Mouse (Mus musculus) adrenal gland, adult 8-10 months (tissue): ENCODE measurements around the gene Tssk1. TPM values are rescaled to one million over a fixed set of nuclear protein-coding genes. Genes with fewer than 3 reads are reported as not detected.

Experiments used
- DNase-seq: peaks from one replicate; pipeline ENCODE4 v3.0.0; 2022
- total RNA-seq, 4 experiments: library from RNA; stranded (reverse); gene quantifications; 2 replicates each; pipeline ENCODE4 v1.2.4; 2022

Gene Tssk1
- under 1 TPM in 3 of 4 experiments, not detected in 1; 0.08 to 0.17 (median 0.12) TPM for total RNA-seq

DNA sequence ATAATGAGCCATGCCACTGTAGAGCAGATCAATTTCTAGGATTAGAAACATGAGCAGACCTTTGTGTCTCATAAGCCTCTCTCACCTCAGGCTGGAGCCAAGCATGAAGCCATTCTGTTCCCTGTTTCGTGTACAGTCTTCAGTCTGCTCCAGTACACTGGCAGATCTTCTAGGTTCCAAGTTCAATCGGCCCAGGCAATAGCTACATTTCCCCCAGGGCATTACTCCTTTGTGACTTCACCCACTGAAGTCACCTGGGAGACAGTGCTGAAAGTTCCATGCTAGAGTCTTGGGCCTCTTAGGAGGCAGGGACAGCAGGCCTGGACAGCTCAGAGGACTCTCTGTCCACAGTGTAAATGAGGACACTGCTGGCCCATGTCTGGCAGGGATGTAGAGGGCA, at the start of gene Tssk1:
TSS of gene Tssk1 (plus strand) at position 301 of the 400 bp plus-strand sequence.
- DNase-seq: no peak

DNA sequence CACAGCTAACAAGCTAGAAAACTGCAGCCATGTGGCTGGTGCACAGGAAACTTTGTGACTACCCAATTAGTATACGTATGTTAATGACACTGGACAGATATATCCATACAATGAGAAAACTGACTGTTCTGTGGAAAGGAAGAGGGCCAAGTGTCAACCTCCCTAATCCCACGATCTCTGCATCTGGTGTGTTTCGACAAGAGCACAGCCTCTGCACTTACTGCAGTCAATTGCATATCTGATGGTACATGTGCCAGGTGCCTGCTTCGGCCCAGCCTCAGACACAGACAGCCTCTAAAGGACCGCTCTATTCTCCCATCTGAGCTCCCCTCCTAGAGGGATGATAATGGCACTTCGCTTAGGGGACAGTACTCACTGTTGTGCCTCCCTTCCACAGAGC, 45.6 kb upstream of the Tssk1 start:
- DNase-seq: no peak

DNA sequence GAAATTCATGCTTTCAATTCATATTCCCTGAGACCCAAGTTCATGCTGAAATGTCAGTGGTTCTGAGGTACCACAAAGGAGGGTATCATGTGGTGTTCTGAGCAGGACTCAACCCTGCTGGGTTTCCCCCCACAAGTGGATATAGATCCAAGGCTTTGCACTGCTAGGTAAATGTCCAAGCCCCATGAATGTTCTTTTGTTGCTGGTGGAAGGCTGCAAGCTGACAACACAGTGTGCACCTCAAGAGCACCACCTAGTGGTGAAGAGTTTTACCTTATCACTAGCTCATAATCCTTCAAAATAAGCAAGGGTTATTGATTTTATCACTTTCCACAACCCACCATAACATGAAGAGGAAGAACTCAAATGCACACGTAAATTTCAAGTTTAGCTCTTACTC, 45.1 kb upstream of the Tssk1 start:
- DNase-seq: no peak

DNA sequence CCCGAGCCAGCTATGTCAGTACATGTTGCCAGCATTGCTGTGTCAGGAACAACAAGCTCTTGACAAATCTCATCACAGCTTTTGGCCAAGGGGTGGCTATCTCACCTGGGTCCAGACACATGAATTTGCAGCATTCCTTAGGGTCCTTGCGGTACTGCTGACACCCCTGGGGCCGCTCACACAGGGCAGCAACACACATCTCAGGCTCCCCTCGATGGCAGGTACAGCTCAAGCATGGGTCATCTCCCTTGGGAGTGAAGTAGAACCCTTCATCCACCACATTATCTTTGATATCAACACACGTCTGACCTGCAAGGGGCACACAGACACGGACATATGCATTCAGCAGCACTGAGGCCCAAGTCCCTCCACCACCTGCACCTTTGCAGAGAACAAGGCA, 44.5 kb upstream of the Tssk1 start:
- DNase-seq: no peak

DNA sequence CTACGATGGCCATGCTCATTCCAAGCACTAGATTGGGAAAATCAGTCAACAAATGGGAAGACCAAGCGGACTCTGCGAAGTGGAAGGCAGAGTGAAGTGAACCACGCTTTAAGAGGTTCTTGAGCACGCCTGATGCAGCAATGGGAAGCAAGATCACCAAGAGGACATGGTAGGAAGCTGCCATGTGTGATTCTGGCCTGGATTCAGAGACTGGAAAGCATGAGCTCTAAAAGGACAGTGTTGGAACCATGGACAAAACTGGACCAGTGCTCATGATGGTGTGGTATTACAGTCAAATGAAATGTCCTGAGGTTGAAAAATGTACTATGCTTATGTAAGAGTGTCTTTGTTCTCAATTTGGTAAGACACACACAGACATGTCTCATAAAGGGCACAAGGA, 42.7 kb upstream of the Tssk1 start:
- no peak for DNase-seq

DNA sequence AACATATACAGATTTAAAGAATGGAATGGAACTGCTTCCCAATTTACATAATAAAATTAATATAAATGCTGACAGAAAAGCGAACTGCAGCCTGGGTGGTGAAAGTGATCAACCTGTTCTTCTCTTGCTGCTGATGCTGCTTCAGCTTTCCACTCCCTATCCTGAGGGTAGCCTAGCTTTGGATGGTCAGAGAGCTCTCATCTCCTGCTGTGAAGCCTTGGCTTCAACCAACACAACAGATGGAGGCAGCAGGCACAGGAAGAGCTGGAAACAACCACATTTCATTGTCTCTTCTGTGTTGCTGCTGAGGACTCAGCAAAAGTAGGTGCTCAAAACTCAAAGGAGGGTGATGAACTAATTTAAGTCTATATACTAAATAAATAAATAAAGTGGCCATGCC, 42.2 kb upstream of the Tssk1 start:
- no peak for DNase-seq

DNA sequence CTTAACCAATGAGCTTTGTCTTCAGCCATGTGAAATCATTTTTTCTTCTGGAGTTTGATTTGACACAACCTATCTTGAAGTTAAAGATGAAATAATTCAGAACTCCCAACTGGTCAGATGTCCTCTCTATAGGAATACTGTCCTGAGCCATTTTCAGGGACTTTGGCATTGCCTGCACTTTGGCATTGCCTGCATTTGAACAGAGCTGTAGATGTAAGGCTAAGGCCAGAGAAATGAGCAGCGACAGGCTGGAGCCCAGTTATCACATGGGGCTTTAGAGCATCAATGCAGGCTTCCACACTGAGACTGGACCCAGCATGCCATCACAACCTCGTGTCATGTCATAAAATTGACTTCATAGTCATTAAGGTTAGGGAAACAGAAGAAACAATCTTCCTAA, 40.8 kb upstream of the Tssk1 start:
- DNase-seq: no peak

DNA sequence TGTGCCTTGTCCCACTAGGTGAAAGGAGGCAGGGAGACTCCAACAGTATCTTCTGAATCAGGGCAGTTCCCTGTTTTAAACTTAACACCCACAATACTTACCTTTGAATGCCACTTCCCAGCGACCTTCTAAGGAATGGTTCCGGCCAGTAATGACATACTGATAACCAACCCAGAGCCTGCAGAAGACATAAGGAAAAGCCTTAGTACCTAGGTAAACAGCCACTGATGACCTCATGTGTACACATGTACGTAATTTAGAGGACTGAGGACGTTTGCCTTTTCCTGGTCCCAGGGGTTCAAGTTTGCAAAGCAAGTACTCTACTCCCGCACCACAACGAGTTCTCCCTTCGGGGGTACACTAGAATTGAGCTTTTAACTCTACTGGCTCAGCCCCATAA, 36.9 kb upstream of the Tssk1 start:
- DNase-seq: no peak

DNA sequence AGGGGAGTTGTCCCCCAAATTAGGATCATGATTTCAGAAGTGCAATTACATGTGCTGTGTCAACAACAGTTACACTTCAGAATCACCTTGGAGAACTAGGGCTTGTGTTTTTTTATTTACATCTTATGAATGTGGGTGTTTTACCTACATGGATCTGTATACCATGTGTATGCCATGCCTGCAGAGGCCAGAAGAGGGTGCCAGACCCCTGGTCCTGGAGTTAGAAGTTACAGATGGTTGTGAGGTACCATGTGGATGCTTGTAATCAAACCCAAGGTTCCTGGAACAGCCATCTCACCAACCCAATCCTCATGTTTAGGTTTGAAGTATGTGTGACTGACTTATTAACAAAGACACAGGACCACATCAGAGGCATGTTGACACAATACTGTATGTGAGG, 35.4 kb upstream of the Tssk1 start:
- no peak for DNase-seq

DNA sequence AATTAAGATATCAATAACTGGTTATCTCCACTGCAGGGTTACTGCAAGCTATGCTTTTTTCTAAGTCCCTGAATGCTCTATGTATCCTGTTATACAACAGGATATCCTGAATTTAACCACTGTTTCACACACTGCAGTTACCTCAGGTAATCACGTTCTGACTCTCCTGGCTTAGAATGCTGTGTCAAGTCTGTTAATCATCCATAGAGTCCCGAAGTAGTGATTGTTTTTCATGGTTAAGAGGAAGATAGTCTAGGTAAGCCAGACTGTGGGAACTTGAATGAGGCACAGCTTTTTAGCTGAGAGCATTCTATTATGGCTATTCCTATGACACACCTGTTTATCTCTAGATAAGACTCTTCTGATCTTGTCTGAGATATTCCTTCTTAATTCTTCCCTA, 28.7 kb upstream of the Tssk1 start:
- no peak for DNase-seq

DNA sequence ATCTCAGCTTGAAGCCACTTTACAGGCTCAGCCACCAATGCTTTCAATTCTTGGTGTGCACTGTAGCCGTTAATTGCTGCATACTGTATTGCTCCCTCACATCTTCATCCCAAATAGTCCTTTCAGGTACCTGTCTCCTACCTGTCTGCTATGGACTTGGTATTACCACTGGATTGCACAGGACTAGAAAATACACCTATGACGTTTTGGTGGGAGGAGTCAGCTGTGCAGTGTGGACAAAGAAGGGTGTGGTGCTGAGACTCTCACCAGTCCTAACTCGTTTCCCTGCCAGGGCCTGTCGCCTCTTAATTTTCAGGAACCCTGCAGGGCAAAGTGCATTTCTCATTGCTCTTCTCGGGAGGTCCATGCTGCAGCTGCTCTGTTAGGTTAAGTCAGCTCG, 28.3 kb upstream of the Tssk1 start:
- DNase-seq: no peak

DNA sequence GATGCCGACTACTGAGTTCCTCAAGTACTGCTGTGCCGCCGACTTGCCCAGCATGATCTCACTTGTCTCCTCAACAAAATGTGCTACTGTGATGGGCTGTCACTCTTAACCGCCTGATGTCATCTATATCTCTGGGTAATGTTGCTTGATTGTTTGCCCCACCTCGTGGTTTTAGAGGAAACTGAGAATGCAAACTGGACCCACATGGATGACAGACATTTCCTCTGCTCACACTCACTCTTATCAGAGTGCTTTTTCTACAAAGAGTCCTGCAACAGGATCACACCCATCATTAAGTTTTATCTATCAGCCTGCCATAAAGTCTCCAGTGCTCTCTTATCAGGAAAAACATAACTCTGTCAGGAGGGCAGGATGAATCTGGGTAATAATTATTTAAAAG, 22.8 kb upstream of the Tssk1 start:
- no peak for DNase-seq

DNA sequence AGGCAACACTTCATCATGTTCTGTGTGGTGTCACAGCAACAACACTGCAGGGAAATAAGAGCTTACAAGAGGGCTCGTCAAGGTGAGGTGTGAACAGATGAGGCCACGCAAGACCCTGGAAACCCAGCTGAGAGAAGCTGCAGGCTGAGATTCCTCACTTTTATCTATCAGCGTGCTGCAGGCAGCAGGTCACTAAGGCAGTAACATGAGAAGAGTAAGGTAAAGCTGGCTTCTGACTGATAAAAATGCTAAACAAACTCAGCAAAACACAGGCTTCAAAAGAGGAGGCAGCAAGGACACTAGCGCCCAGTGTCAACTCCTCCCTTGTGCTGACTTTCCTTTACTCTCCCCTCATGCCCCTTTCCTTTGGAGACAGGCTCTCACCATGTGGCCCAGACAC, 21.0 kb upstream of the Tssk1 start:
- DNase-seq: no peak

DNA sequence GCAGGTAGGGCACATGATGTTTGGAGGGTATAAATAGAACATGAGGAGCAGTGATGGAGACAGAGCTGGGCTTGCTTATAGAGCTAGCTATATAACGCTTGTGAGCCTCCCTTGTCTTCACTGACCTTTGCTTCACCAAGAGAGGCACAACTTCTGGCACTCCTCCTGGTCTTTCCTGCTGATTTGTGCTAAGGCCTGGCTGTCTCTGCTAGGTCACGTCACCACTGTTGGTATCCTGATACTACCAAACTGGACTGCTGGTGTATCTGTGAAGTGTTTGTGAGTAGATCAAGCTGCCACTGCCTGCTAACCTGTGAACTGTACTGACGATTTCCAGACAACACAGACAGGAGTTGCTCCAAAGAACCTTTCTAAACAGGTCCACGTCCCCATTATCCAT, 18.8 kb upstream of the Tssk1 start:
- no peak for DNase-seq

DNA sequence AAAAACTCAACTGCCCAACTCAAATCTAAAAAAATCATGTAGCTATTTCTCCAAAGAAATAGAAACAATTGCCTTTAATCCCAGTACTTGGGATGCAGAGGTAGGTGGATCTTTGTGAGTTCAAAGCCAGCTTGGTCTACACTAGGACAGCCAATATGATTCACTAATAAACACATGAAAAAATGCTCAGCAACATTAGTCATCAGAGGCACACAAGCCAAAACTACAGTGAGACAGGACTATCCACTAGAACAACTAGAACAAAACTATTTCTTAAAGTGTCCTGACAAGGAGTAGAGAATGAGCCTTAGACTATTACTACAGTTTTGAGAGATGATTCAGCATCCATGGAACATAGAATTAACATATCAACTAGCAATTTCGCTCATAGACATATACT, 17.9 kb upstream of the Tssk1 start:
- no peak for DNase-seq

DNA sequence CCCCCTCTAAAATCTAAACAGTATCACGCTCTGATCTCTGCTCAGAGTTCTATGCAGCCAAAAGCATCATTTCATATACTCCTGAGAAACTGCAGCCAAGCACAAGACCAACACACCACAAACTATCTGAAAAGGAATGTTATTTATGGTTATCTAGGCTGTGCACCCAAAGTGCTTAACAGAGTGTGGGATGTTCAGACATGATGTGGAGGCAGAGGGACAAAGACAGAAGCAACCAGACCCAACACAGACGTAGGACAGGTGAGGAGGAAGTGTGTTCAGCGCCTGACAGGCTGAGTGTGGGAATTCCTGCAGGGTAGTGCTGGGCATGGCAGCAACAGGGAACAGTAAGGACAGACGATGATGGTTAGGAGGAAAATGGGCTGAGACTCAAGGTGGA, 14.5 kb upstream of the Tssk1 start:
- DNase-seq: no peak

DNA sequence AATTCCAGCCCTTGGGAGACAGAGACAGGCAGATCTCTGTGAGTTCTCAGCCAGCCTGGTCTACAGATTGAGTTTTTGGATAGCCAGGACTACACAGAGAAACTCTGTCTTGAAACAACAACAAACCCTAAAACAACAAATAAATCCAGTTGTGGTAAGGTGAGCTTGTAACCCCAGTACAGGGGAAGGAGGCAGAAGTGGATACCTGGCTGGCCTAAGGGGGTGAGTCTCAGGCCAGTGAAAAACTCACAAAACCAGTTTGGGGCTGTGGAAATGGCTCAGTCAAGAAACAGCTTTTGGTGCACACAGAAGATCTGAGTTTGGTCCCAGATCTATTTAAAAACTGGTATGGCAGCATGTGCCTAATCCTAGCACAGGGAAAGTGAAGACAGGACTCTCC, 11.8 kb upstream of the Tssk1 start:
- DNase-seq: no peak

DNA sequence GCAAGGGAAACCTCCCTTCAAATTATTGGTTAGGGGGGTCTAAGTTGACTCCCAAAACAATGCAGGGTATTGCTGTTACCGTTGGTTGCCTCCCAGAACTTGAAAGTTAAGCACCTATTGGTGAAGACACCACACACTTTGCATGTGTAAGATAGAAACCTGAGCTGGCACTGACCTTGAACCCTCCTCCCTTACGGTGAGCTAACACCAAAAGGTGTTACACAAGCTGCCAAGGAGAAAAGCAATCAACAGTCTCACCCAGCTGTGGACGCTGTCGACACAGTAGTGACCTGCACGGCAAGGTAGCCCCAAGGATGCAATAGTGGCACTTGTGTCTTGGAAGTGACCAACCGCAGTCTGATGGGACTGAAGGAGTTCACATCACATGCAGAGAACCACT, 9.9 kb upstream of the Tssk1 start:
- DNase-seq: no peak

DNA sequence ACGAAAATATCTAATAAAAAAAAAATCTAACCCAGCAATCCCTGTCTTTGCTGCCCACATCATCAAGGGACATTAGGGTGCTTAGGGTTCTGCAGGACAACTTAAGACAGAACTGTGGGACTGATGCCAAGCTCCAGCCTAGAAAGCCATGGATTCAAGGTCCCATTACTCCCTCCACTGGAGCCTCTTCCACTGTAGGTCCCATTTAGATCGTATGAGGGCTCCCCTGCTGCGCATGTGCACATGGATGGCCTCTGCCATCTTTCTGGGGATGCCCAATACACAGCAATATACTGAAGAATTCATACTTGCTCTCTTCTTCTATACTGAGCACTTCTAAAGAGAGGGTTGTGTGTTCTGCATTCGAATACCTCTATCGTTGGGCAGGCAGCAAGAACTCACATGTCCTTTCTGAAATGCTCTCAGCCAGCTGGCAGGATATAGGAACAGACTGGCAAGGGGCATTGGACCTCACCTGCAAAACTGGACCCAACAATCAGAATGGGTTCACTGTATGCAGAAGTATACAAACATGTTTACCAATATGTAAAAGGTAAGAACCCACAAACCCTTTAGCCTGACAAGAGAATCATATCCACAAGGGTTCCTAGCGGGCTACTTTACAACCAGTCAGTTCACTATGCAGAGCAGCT, 4.2 kb upstream of the Tssk1 start:
- no peak for DNase-seq

DNA sequence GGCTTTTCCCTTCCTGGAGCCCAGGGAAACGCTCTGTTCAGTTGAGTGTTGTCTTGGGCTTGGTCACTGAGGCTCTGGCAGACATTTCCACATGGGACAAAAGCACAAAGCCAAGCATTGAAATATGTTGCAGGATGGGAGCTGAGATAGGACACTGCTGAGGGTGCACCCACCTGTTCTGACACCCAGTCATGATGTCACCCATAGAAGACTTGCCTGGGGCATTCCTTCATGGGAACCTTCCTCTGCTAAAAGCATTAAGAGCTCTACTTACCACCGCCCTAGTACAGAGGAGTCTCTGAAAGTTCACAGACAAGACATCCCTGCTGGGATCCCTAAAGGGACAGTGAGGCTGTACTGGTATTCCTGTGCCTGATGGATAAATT, 3.7 kb upstream of the Tssk1 start:
- DNase-seq: no peak

DNA sequence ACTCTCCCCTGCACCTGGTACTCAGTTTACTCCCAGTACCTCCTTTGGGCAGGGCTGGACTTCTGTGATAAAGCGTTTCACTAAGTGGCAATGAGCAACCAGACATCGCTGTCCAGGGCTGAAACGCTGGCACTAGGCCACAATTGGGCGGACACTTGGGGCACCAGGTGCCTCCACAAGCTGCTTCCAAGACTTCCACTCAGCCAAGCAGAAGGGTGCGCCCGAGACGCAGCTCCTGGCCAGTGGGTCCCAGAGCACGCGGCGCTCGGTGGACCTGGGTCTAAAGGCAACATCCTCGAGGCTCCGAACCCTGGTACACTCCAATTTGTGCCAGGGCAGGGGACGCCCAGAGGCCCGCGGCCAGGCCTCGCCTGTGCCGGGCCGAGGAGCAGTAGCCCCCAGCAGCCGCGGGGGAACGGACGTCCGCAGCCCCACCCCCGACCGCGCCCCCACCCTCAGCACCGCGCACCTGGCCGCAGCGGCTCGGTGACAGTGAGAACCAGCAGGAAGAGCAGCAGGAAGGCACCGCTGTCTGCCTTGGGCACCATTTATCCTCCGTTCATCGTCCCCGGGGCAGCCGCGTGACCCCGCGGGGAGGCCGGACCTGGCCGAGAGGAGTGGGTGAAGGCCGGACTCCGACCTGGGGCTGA, 3.0 kb upstream of the Tssk1 start:
- DNase-seq: peak; percentile 81

DNA sequence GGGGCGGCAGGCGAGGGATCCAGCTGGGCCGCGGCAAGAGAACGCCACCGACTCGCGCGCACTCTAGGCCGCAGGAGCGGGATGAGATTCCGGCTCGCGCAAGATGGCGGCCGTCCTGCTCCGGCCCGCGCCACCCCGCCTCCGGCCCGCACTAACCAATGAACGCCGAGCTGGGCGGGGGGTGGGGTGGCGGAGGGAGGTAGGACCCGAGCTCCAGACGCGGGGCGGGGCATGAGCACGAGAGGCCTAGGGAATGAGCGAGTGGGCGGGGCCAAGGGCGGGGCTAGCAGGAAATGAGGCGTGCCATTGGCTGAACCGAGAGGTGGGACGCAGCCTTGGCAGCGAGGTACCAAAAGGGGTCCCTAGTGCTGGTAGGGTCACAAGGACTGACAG, 2.5 kb upstream of the Tssk1 start, which contains the start of gene Gm20518:
TSS of gene Gm20518 (minus strand) at position 105 of the 393 bp plus-strand sequence.
- DNase-seq: peak; percentile 97

DNA sequence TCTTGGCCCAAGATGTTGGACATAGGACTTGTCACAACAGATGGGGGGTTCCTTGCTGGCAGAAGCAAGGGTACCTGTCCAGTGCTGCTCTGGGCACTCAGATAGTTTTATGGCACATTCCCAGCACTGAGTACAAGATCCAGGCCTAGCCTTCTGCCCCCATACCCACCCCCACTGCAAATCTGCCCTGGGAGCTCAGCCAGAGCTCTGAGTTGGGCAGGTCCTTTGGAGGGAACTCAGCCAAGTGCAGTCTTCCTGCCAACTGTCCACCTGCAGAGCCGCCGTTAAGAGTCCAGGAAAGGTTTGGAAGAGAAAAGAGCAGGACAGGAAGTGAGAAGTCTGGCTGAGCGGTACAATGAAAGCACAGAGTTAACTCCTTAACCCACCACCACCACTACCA, 1.4 kb upstream of the Tssk1 start:
- no peak for DNase-seq

DNA sequence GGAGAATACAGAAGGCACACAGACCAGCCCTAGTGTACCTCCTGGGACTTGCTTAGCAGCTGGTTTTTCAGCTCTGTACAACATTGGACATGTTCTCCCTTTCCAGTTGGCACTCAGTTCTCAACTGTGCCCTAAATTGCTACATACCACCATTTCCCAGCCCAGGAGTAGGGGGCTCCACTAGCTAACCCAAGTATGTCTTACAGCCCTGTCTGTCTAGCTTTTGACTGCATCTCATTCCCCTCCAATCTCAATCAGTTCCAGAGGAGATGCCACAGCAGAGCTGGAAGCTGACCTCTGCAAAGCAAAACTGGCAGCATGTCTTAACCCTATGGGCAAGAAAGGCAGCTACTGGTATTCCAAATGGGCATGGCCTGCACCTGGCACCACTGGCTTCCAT, 2.1 kb downstream of the Tssk1 start:
- DNase-seq: no peak

DNA sequence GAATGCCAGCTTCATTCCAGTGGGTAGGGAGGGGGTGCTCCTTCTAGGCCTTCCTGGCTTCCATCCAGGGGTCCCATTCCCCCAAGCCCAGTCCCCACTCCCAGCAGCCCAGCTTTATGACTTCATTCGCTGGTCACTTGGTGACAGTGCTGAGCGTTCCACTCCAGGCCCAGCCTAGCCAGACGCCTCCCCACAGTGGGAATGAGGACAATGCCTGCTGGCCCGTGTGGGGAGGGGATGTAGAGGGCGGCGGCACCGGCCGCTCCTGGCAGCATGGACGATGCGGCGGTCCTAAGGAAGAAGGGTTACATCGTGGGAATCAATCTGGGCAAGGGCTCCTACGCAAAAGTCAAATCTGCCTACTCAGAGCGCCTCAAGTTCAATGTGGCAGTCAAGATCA, 4.4 kb downstream of the Tssk1 start, which contains the start of the genes Dgcr2 and Tssk2:
TSS of gene Dgcr2 (minus strand) at position 101 of the 400 bp plus-strand sequence.
TSS of gene Tssk2 (plus strand) at position 176 of the 400 bp plus-strand sequence.
- no peak for DNase-seq
